Mouse (Mus musculus): ENCODE data around the gene Mrgpra2b. TPM values are rescaled to one million over a fixed set of nuclear protein-coding genes. Genes with fewer than 3 reads are reported as not detected.
"Not testable (repeated sequence)": the region's sequence is repeated elsewhere in the genome, so short reads cannot be mapped to it uniquely, and the experiment has no call there.

Gene Mrgpra2b
- polyA plus RNA-seq (2016; fragmentation: Nextera tagmentation; extraction: Ambion mirVana) = not detected in 2 replicates

DNA sequence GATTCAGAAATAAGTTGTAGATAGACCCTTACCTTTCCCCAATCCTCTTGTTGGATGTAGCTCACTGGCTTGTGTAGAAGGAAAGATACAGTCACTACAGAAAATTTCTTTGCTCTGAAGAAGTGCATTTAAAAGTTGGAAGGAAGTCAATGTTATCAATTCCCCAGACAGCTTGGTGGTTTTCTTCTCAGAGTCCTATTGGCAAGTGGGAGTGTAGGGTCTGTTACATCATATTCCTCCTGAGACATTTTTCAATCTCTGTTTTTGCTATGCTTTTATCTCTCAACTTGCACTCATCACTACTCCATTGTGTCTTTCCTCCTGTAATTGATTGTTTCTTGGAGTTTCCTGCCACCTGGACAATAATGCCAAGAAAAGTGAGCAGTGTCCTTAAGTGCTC, at the start of gene Mrgpra2b:
TSS of gene Mrgpra2b (minus strand) at position 101 of the 400 bp plus-strand sequence.
- DNase-seq (ENCODE audit: low spot score) = no peak
- H3K36me3 ChIP-seq = no peaks in the 10 kb centered on the region
- no peak within 1 kb of the TSS for H3K27ac ChIP-seq
- peaks cover 4% of the 10 kb centered on the region; the same call in 1 of the 2 replicates for H3K9me3 ChIP-seq
- no peak within 1 kb of the TSS for H3K4me3 ChIP-seq
- no peaks in the 10 kb centered on the region for H3K27me3 ChIP-seq (ENCODE audit: insufficient read depth, poor library complexity, severe bottlenecking)
- no peaks in the 10 kb centered on the region for H3K4me1 ChIP-seq

- Histone ChIP-seq H3K36me3 (no peaks in the 10 kb centered on the region), H3K4me1 (no peaks in the 10 kb centered on the region), H3K27ac (no peak overlapping the region), H3K4me3 (no peak overlapping the region), H3K9me3 (peaks cover 22% of the 10 kb centered on the region), H3K27me3 (ENCODE audit: insufficient read depth, poor library complexity, severe bottlenecking) (no peaks in the 10 kb centered on the region)
- DNase-seq (ENCODE audit: low spot score) = no peak
- WGBS = 66% methylated on average over 1 of the region's 1 CpGs
These were observed 12.3 kb downstream of the Mrgpra2b start for GRCm38 (mm10) chr7:47516379-47516778.

DNA sequence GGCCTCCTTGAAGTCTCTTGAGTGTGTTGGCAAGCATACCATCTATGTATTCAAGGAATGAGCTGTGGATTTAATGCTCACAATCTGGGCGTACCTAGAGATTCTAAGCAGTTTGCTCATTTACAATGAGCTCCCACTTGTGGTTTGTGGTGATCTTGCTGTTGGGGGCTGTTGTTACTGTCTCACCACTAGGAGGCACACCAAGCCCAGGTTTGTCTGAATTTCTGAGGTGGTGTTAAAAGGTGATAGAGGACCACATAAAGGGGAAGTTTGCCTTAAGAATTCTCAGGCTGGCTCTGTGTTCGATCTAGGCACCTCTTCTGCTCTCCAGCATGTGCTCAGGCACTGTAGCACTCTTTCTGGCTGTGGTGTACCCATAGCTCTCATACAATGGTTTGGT, 13.6 kb downstream of the Mrgpra2b start:
- Histone ChIP-seq H3K27me3 (ENCODE audit: insufficient read depth, poor library complexity, severe bottlenecking) (no peaks in the 10 kb centered on the region), H3K4me3 (no peak overlapping the region), H3K27ac (no peak overlapping the region), H3K9me3 (peaks cover 18% of the 10 kb centered on the region), H3K4me1 (no peaks in the 10 kb centered on the region), H3K36me3 (no peaks in the 10 kb centered on the region)
- WGBS = 67% methylated on average over 2 of the region's 2 CpGs
- no peak for DNase-seq (ENCODE audit: low spot score)

- peaks cover 6% of the 10 kb centered on the region; the same call in 1 of the 2 replicates for H3K9me3 ChIP-seq
- DNase-seq (ENCODE audit: low spot score) = no peak
- 73% methylated on average over 4 of the region's 4 CpGs for WGBS
- no peaks in the 10 kb centered on the region for H3K4me1 ChIP-seq
- H3K36me3 ChIP-seq = no peaks in the 10 kb centered on the region
- no peaks in the 10 kb centered on the region for H3K27me3 ChIP-seq (ENCODE audit: insufficient read depth, poor library complexity, severe bottlenecking)
- H3K27ac ChIP-seq = no peak overlapping the region
- H3K4me3 ChIP-seq = no peak overlapping the region
These were observed 25.7 kb downstream of the Mrgpra2b start for GRCm38 (mm10) chr7:47502953-47503352.

DNA sequence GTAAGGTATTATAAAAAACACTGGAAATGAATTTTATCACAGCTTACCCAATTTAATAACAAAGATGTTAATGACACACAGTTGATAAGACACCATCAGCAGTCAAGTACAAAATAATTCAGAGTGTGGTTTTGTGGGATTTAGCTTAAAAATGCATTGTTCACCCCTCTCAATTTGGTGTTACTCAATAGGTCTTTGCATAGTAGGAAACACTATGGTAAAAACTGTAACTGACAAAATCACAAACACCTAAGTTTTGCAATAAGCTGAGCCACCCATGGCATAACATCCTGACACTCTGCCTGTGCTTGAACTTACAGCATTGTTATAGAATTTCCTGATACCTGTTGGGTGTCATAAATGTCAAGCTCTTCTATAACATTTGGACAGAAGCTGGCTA, 37.4 kb downstream of the Mrgpra2b start:
- not testable (repeated sequence) for H3K4me3 ChIP-seq

GRCm38 (mm10) chr7:47489438-47489837, 39.2 kb downstream of the Mrgpra2b start:
- H3K27me3 ChIP-seq (ENCODE audit: insufficient read depth, poor library complexity, severe bottlenecking); H3K27ac ChIP-seq; H3K4me1 ChIP-seq; H3K9me3 ChIP-seq; DNase-seq (ENCODE audit: low spot score); H3K4me3 ChIP-seq; H3K36me3 ChIP-seq: not testable (repeated sequence)
- no CpG with 5 or more reads among the region's 1 CpGs for WGBS

More for the DNA sequence above, 37.4 kb downstream of the Mrgpra2b start:
- H3K36me3 ChIP-seq; H3K4me1 ChIP-seq; H3K27me3 ChIP-seq (ENCODE audit: insufficient read depth, poor library complexity, severe bottlenecking); H3K27ac ChIP-seq; DNase-seq (ENCODE audit: low spot score); H3K9me3 ChIP-seq: not testable (repeated sequence)

GRCm38 (mm10) chr7:47483181-47483580, 45.5 kb downstream of the Mrgpra2b start:
- not testable (repeated sequence) for DNase-seq (ENCODE audit: low spot score); H3K4me3 ChIP-seq; H3K9me3 ChIP-seq; H3K27me3 ChIP-seq (ENCODE audit: insufficient read depth, poor library complexity, severe bottlenecking); H3K36me3 ChIP-seq; H3K4me1 ChIP-seq; H3K27ac ChIP-seq

- H3K27ac ChIP-seq; H3K4me3 ChIP-seq; H3K36me3 ChIP-seq; H3K27me3 ChIP-seq (ENCODE audit: insufficient read depth, poor library complexity, severe bottlenecking); H3K9me3 ChIP-seq; DNase-seq (ENCODE audit: low spot score); H3K4me1 ChIP-seq: not testable (repeated sequence)
- 39% methylated on average over 1 of the region's 3 CpGs for WGBS
These were observed 54.8 kb downstream of the Mrgpra2b start for GRCm38 (mm10) chr7:47473904-47474303.

GRCm38 (mm10) chr7:47465278-47465981, 63.2 kb downstream of the Mrgpra2b start:
- not testable (repeated sequence) for H3K4me1 ChIP-seq

GRCm38 (mm10) chr7:47452015-47452414, 76.6 kb downstream of the Mrgpra2b start, which contains the start of gene Mrgpra2a:
Gene Mrgpra2a, minus strand, starts transcription at chr7:47452139.
- H3K36me3 ChIP-seq; DNase-seq (ENCODE audit: low spot score); H3K27ac ChIP-seq; H3K4me1 ChIP-seq; H3K9me3 ChIP-seq; H3K27me3 ChIP-seq (ENCODE audit: insufficient read depth, poor library complexity, severe bottlenecking); H3K4me3 ChIP-seq: not testable (repeated sequence)
- no CpG with 5 or more reads among the region's 1 CpGs for WGBS

More at GRCm38 (mm10) chr7:47465278-47465981, 63.2 kb downstream of the Mrgpra2b start:
- H3K27me3 ChIP-seq (ENCODE audit: insufficient read depth, poor library complexity, severe bottlenecking); H3K36me3 ChIP-seq; DNase-seq (ENCODE audit: low spot score); H3K27ac ChIP-seq; H3K4me3 ChIP-seq; H3K9me3 ChIP-seq: not testable (repeated sequence)

- not testable (repeated sequence) for H3K36me3 ChIP-seq; H3K27ac ChIP-seq; H3K4me1 ChIP-seq; H3K27me3 ChIP-seq (ENCODE audit: insufficient read depth, poor library complexity, severe bottlenecking); H3K4me3 ChIP-seq; H3K9me3 ChIP-seq; DNase-seq (ENCODE audit: low spot score)
These were observed 82.9 kb downstream of the Mrgpra2b start for GRCm38 (mm10) chr7:47445729-47446128.

DNA sequence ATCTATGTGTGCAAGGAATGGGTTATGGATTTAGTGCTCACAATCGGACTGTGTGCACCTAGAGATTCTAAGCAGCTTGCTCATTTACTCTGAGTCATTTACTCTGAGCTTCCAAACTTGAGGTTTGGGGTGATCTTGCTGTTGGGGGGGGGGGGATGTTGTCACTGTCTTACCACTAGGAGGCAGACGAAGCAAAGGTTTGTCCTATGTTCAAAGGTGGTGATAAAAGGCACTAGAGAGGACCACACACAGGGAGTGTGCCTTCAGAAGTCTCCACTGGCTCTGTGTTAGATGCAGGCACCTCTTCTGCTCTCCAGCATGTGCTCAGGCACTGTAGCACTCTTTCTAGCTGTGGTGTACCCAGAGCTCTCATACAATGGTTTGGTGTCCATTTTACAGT, 92.2 kb downstream of the Mrgpra2b start:
- WGBS = 36% methylated on average over 1 of the region's 2 CpGs
- H3K36me3 ChIP-seq; DNase-seq (ENCODE audit: low spot score); H3K9me3 ChIP-seq; H3K4me1 ChIP-seq; H3K27me3 ChIP-seq (ENCODE audit: insufficient read depth, poor library complexity, severe bottlenecking); H3K27ac ChIP-seq; H3K4me3 ChIP-seq: not testable (repeated sequence)

- H3K27ac ChIP-seq; H3K36me3 ChIP-seq; H3K4me3 ChIP-seq; H3K27me3 ChIP-seq (ENCODE audit: insufficient read depth, poor library complexity, severe bottlenecking); H3K9me3 ChIP-seq; H3K4me1 ChIP-seq; DNase-seq (ENCODE audit: low spot score): not testable (repeated sequence)
These were observed 100.7 kb downstream of the Mrgpra2b start for GRCm38 (mm10) chr7:47427815-47428508.

Data from heart, embryonic 10.5 days (tissue).